Mouse (Mus musculus) liver, postnatal 0 days (tissue): ENCODE data around the gene Syt2. TPM values are rescaled to one million over a fixed set of nuclear protein-coding genes. Genes with fewer than 3 reads are reported as not detected.

Experiments
- ATAC-seq: fragments of 200-750 bp; cut with Nextera tagmentation; 2 replicates; pipeline ENCODE4 v1.8.0; 2017; ENCODE audit warnings: mild to moderate bottlenecking, moderate library complexity
- DNase-seq: peaks from one replicate; pipeline ENCODE4 v3.0.0-alpha.2; 2016
- H3K27ac ChIP-seq: fragments of 300-500 bp; sonication (generic); 2 replicates; pipeline ENCODE4 v1.5.1; 2014; ENCODE audit warnings: antibody characterized with exemption, moderate library complexity, mild to moderate bottlenecking, low read depth
- H3K27me3 ChIP-seq: fragments of 300-500 bp; sonication (generic); 2 replicates; pipeline ENCODE4 v1.6.1; 2014; ENCODE audit warnings: low read length, control low read depth, mixed read lengths; ENCODE audit not compliant: insufficient read depth
- H3K36me3 ChIP-seq: fragments of 300-500 bp; sonication (generic); replicated peaks from 2 replicates; pipeline ENCODE4 v1.6.1; 2014; ENCODE audit warnings: mild to moderate bottlenecking, control low read depth, low read length, moderate library complexity, mixed read lengths; ENCODE audit not compliant: insufficient read depth
- H3K4me1 ChIP-seq: fragments of 300-500 bp; sonication (generic); 2 replicates; pipeline ENCODE4 v1.6.1; 2014; ENCODE audit warnings: antibody characterized with exemption, mild to moderate bottlenecking, control low read depth; ENCODE audit not compliant: insufficient read depth
- H3K4me2 ChIP-seq: fragments of 300-500 bp; sonication (generic); 2 replicates; pipeline ENCODE4 v1.6.1; 2014; ENCODE audit warnings: low read depth, mild to moderate bottlenecking, low read length, moderate library complexity, mixed read lengths
- H3K4me3 ChIP-seq: fragments of 300-500 bp; sonication (generic); 2 replicates; pipeline ENCODE4 v1.5.1; 2014; ENCODE audit warnings: low read depth, low read length
- H3K9ac ChIP-seq: fragments of 300-500 bp; sonication (generic); replicated peaks from 2 replicates; pipeline ENCODE4 v1.6.1; 2014; ENCODE audit warnings: mild to moderate bottlenecking, moderate library complexity
- H3K9me3 ChIP-seq: fragments of 300-500 bp; sonication (generic); 2 replicates; pipeline ENCODE4 v1.6.1; 2016; ENCODE audit warnings: mild to moderate bottlenecking, control low read depth, low read length, mixed read lengths
- CTCF ChIP-seq: sonication (generic); IDR thresholded peaks from 2 replicates; pipeline ENCODE4 v1.5.1; 2016; ENCODE audit warnings: antibody characterized with exemption, low read depth
- EP300 ChIP-seq: IDR thresholded peaks from 2 replicates; pipeline ENCODE4 v1.6.1; 2016; ENCODE audit warnings: antibody characterized with exemption, low read depth, mild to moderate bottlenecking
- WGBS: fragments of 180-500 bp; shearing (Covaris S2); extraction: QIAGEN DNeasy Blood & Tissue Kit; methylation state at CpG from one replicate; pipeline ENCODE4 v1.1.7; 2014; ENCODE audit not compliant: insufficient replicate concordance; 5-methylcytosine and 5-hydroxymethylcytosine counted together
- polyA plus RNA-seq: library from polyadenylated mRNA; unstranded; fragments of >200 nt; fragmentation: Nextera tagmentation; extraction: Ambion mirVana; gene quantifications from 2 replicates; pipeline ENCODE4 v1.2.1, GENCODE M21; 2015

Syt2 gene
- polyA plus RNA-seq, 1 experiment from 2014 or later = not detected

- WGBS = 79% methylated on average over 17 of the region's 17 CpGs
- no peak for ATAC-seq
These were observed 51.2 kb downstream of the Syt2 start for GRCm38 (mm10) chr1:134697522-134698250.

GRCm38 (mm10) chr1:134698486-134698885 is 52.0 kb downstream of the Syt2 start:
- H3K4me3 ChIP-seq = no peak overlapping the region
- no peaks in the 10 kb centered on the region for H3K27me3 ChIP-seq
- H3K4me2 ChIP-seq = no peak overlapping the region
- WGBS = 61% methylated on average over 5 of the region's 5 CpGs
- no peak for ATAC-seq
- TF ChIP-seq CTCF = no peak
- no peak for TF ChIP-seq EP300
- no peak overlapping the region for H3K27ac ChIP-seq
- H3K9me3 ChIP-seq = no peaks in the 10 kb centered on the region
- DNase-seq = no peak
- H3K4me1 ChIP-seq = no peaks in the 10 kb centered on the region
- no peaks in the 10 kb centered on the region for H3K36me3 ChIP-seq
- no peak overlapping the region for H3K9ac ChIP-seq

More at GRCm38 (mm10) chr1:134697522-134698250, 51.2 kb downstream of the Syt2 start:
- H3K4me3 ChIP-seq = no peak overlapping the region
- H3K9me3 ChIP-seq = no peaks in the 10 kb centered on the region
- H3K27ac ChIP-seq = no peak overlapping the region
- no peak overlapping the region for H3K9ac ChIP-seq
- no peaks in the 10 kb centered on the region for H3K36me3 ChIP-seq
- no peaks in the 10 kb centered on the region for H3K27me3 ChIP-seq
- H3K4me2 ChIP-seq = no peak overlapping the region
- no peaks in the 10 kb centered on the region for H3K4me1 ChIP-seq
- TF ChIP-seq CTCF (no peak), EP300 (no peak)
- DNase-seq = no peak

- no peaks in the 10 kb centered on the region for H3K36me3 ChIP-seq
- no peak for TF ChIP-seq CTCF
- TF ChIP-seq EP300 = no peak
- no peaks in the 10 kb centered on the region for H3K4me1 ChIP-seq
- DNase-seq (no peak), ATAC-seq (no peak)
- H3K9me3 ChIP-seq = no peaks in the 10 kb centered on the region
- no peak overlapping the region for H3K9ac ChIP-seq
- WGBS = 66% methylated on average over 9 of the region's 9 CpGs
- H3K27ac ChIP-seq = no peak overlapping the region
- no peak overlapping the region for H3K4me3 ChIP-seq
- H3K27me3 ChIP-seq = no peaks in the 10 kb centered on the region
- no peak overlapping the region for H3K4me2 ChIP-seq
These were observed 52.9 kb downstream of the Syt2 start for GRCm38 (mm10) chr1:134699390-134699789.

GRCm38 (mm10) chr1:134700151-134700550 is 53.7 kb downstream of the Syt2 start:
- H3K36me3 ChIP-seq = no peaks in the 10 kb centered on the region
- no peak overlapping the region for H3K9ac ChIP-seq
- no peak for DNase-seq
- ATAC-seq = no peak
- no peaks in the 10 kb centered on the region for H3K4me1 ChIP-seq
- 66% methylated on average over 2 of the region's 2 CpGs for WGBS
- no peaks in the 10 kb centered on the region for H3K27me3 ChIP-seq
- H3K9me3 ChIP-seq = no peaks in the 10 kb centered on the region
- no peak overlapping the region for H3K27ac ChIP-seq
- no peak overlapping the region for H3K4me3 ChIP-seq
- TF ChIP-seq CTCF (no peak), EP300 (no peak)
- no peak overlapping the region for H3K4me2 ChIP-seq

- Histone ChIP-seq H3K27me3 (no peaks in the 10 kb centered on the region), H3K4me2 (no peak overlapping the region), H3K4me3 (no peak overlapping the region), H3K9ac (no peak overlapping the region), H3K36me3 (no peaks in the 10 kb centered on the region), H3K4me1 (no peaks in the 10 kb centered on the region), H3K9me3 (no peaks in the 10 kb centered on the region), H3K27ac (no peak overlapping the region)
- no peak for ATAC-seq
- DNase-seq = no peak
- WGBS = 61% methylated on average over 5 of the region's 5 CpGs
- TF ChIP-seq EP300 (no peak), CTCF (no peak)
These were observed 54.2 kb downstream of the Syt2 start for GRCm38 (mm10) chr1:134700634-134701033.

GRCm38 (mm10) chr1:134701191-134701590 is 54.7 kb downstream of the Syt2 start:
- H3K4me1 ChIP-seq = no peaks in the 10 kb centered on the region
- WGBS = 43% methylated on average over 6 of the region's 6 CpGs
- no peak overlapping the region for H3K9ac ChIP-seq
- no peak overlapping the region for H3K4me2 ChIP-seq
- H3K36me3 ChIP-seq = no peaks in the 10 kb centered on the region
- no peak overlapping the region for H3K4me3 ChIP-seq
- ATAC-seq = no peak
- no peak overlapping the region for H3K27ac ChIP-seq
- no peak for TF ChIP-seq CTCF
- no peak for TF ChIP-seq EP300
- H3K9me3 ChIP-seq = no peaks in the 10 kb centered on the region
- DNase-seq = no peak
- no peaks in the 10 kb centered on the region for H3K27me3 ChIP-seq

- Histone ChIP-seq H3K9ac (no peak overlapping the region), H3K4me3 (no peak overlapping the region), H3K4me1 (no peaks in the 10 kb centered on the region), H3K4me2 (no peak overlapping the region), H3K9me3 (no peaks in the 10 kb centered on the region), H3K27me3 (peaks cover 7% of the 10 kb centered on the region), H3K36me3 (no peaks in the 10 kb centered on the region), H3K27ac (no peak overlapping the region)
- no peak for DNase-seq
- ATAC-seq = peak; percentile 57; the same call in 1 of the 2 replicates
- TF ChIP-seq CTCF = no peak
- TF ChIP-seq EP300 = no peak
- WGBS = 47% methylated on average over 2 of the region's 2 CpGs
These were observed 56.8 kb downstream of the Syt2 start for GRCm38 (mm10) chr1:134703232-134703631.
